Mouse (Mus musculus): ENCODE data around the gene Gm1673.

GRCm38 (mm10) chr5:34002636-34003035 is 19.4 kb downstream of the Gm1673 start:
- TF ChIP-seq POLR2A (IDR thresholded peaks at IDR 0.05; ENCODE audit: borderline replicate concordance, extremely low read depth, insufficient read depth, insufficient read length, poor library complexity, severe bottlenecking), result no peak
- no peak for TF ChIP-seq CTCF (IDR thresholded peaks at IDR 0.05; ENCODE audit: borderline replicate concordance, extremely low read depth, insufficient read depth, insufficient read length)
